Comparison of ENCODE assay signal across 25 mouse cellular contexts in genomic region chr11:40102613-40103012, GRCm38 (mm10).
DNase-seq lines count a peak whose midpoint lies in the region; ATAC-seq and TF ChIP-seq lines count a peak whose summit lies in the region.
"Had no signal": no experiment of that assay in that cellular context is flagged by ENCODE, and none has a peak within 500 bp of the region (broad histone marks: within the 10 kb centered on the region; RNA-seq: fewer than 3 reads in every experiment).

No protein-coding gene starts in this region.

- DNase-seq in heart, postnatal 0 days (ENCODE audit: low spot score): no peak
- DNase-seq in heart, postnatal 36 days: no peak
- no peak for DNase-seq in left cerebral cortex, adult 2 months (ENCODE audit: extremely low spot score in 1 of 2, low spot score in 2 of 2)
- no peak for DNase-seq in left cerebral cortex, adult 8-10 months (ENCODE audit: low spot score in 2 of 2)
- peak; percentile 26 to 31 for DNase-seq in right cerebral cortex, postnatal 10 days (ENCODE audit: low spot score in 2 of 2)
- DNase-seq in right cerebral cortex, postnatal 4 days: no peak
- no peak for DNase-seq in testis, postnatal 14 days (ENCODE audit: low spot score)
- DNase-seq in embryo, embryonic 9.5 days (ENCODE audit: extremely low spot score): no peak
- DNase-seq: adrenal gland, adult 8-10 months; cerebellum, adult 8-10 months; gastrocnemius, postnatal 25 days; heart, adult 18-20 months; heart, postnatal 4 days; liver, embryonic 13.5 days; right cerebral cortex, postnatal 14 days; spleen, adult 18-20 months; thymus, adult 18-20 months; thymus, postnatal 4 days had no signal

- no peak for ATAC-seq in heart, postnatal 0 days (ENCODE audit: insufficient read depth, low read depth)
- ATAC-seq: activated CD4-positive, CD25-positive, alpha-beta regulatory T cell, adult 4 months; intestine, embryonic 15.5 days had no signal

- H3K27me3 ChIP-seq in heart, postnatal 0 days (ENCODE audit: control insufficient read depth, insufficient read depth, low read length): no peaks in the 10 kb centered on the region
- H3K27me3 ChIP-seq: embryonic facial prominence, embryonic 15.5 days; heart, embryonic 13.5 days; hindbrain, embryonic 15.5 days; intestine, embryonic 15.5 days; liver, embryonic 13.5 days; lung, embryonic 15.5 days had no signal

- H3K36me3 ChIP-seq in heart, postnatal 0 days (replicated peaks; ENCODE audit: control insufficient read depth, insufficient read depth, low read length): no peaks in the 10 kb centered on the region
- H3K36me3 ChIP-seq: embryonic facial prominence, embryonic 15.5 days; heart, embryonic 13.5 days; hindbrain, embryonic 15.5 days; intestine, embryonic 15.5 days; liver, embryonic 13.5 days; lung, embryonic 15.5 days had no signal

- no peak overlapping the region for H3K27ac ChIP-seq in heart, postnatal 0 days (ENCODE audit: low read depth)
- H3K27ac ChIP-seq in left cerebral cortex, adult 2 months: no peak overlapping the region
- H3K27ac ChIP-seq: embryonic facial prominence, embryonic 15.5 days; heart, embryonic 13.5 days; hindbrain, embryonic 15.5 days; intestine, embryonic 15.5 days; liver, embryonic 13.5 days; lung, embryonic 15.5 days; macrophage had no signal

- H3K4me1 ChIP-seq in heart, postnatal 0 days (ENCODE audit: control insufficient read depth, insufficient read depth): no peaks in the 10 kb centered on the region
- H3K4me1 ChIP-seq: embryonic facial prominence, embryonic 15.5 days; heart, embryonic 13.5 days; hindbrain, embryonic 15.5 days; intestine, embryonic 15.5 days; liver, embryonic 13.5 days; lung, embryonic 15.5 days had no signal

- 85% methylated on average over 1 of the region's 1 CpGs for WGBS in heart, postnatal 0 days

- TF ChIP-seq EP300 in heart, postnatal 0 days (IDR thresholded peaks at IDR 0.05; ENCODE audit: low read depth): no peak

- no peak overlapping the region for H3K4me3 ChIP-seq in heart, postnatal 0 days (ENCODE audit: low read depth, low read length)
- H3K4me3 ChIP-seq in left cerebral cortex, adult 2 months: no peak overlapping the region
- H3K4me3 ChIP-seq: embryonic facial prominence, embryonic 15.5 days; heart, embryonic 13.5 days; hindbrain, embryonic 15.5 days; intestine, embryonic 15.5 days; liver, embryonic 13.5 days; lung, embryonic 15.5 days had no signal

- TF ChIP-seq CTCF in heart, postnatal 0 days (IDR thresholded peaks at IDR 0.05; ENCODE audit: low read depth): peak; percentile 25; the same call in 1 of the 2 replicates
- TF ChIP-seq CTCF in left cerebral cortex, adult 2 months (IDR thresholded peaks at IDR 0.05): peak; percentile 24

- H3K9ac ChIP-seq in heart, postnatal 0 days (replicated peaks; ENCODE audit: low read depth, low read length): no peak overlapping the region
- H3K9ac ChIP-seq: embryonic facial prominence, embryonic 15.5 days; heart, embryonic 13.5 days; hindbrain, embryonic 15.5 days; intestine, embryonic 15.5 days; liver, embryonic 13.5 days; lung, embryonic 15.5 days had no signal

- intact Hi-C loops in heart, postnatal 36 days (cut with DNase I): no loop called here
- intact Hi-C loops in left cerebral cortex, adult 2 months (cut with DNase I): loop anchor here (5.0 kb wide), 1 partner anchor 515 kb away; no protein-coding TSS in a partner anchor

- no peak overlapping the region for H3K4me2 ChIP-seq in heart, postnatal 0 days (ENCODE audit: low read depth, low read length)
- H3K4me2 ChIP-seq: embryonic facial prominence, embryonic 15.5 days; heart, embryonic 13.5 days; hindbrain, embryonic 15.5 days; intestine, embryonic 15.5 days; liver, embryonic 13.5 days; lung, embryonic 15.5 days had no signal

- H3K9me3 ChIP-seq in heart, postnatal 0 days (replicated peaks; ENCODE audit: control insufficient read depth, low read length): no peaks in the 10 kb centered on the region
- H3K9me3 ChIP-seq: embryonic facial prominence, embryonic 15.5 days; heart, embryonic 13.5 days; hindbrain, embryonic 15.5 days; intestine, embryonic 15.5 days; liver, embryonic 13.5 days; lung, embryonic 15.5 days had no signal

Comparison
In these comparisons a context has a peak if more than half of its experiments do, and no peak if none do; other contexts are left out.
1. DNase-seq: peak in right cerebral cortex, postnatal 10 days (2 of 2); none in heart, postnatal 0 days (single experiment), heart, postnatal 36 days (0 of 2), left cerebral cortex, adult 2 months (0 of 2), left cerebral cortex, adult 8-10 months (0 of 2), right cerebral cortex, postnatal 4 days (single experiment), testis, postnatal 14 days (single experiment) and embryo, embryonic 9.5 days (single experiment).